Mouse (Mus musculus) heart, adult 2 months (tissue): ENCODE results near the gene Inpp5d. TPM values are rescaled to one million over a fixed set of nuclear protein-coding genes. Genes with fewer than 3 reads are reported as not detected.

Experiments
- DNase-seq, 2 experiments: peaks; one replicate each; pipeline ENCODE4 v3.0.0; 2021
- H3K27ac ChIP-seq: fragments of 200-600 bp; 2 replicates; pipeline ENCODE4 v1.8.1; 2022
- H3K27me3 ChIP-seq: fragments of 200-500 bp; 2 replicates; pipeline ENCODE4 v1.6.1; 2012; ENCODE audit warnings: mild to moderate bottlenecking, low read length, inconsistent platforms, mixed read lengths; ENCODE audit not compliant: control insufficient read depth, insufficient read depth
- H3K36me3 ChIP-seq: fragments of 200-500 bp; 2 replicates; pipeline ENCODE4 v1.6.1; 2012; ENCODE audit warnings: low read length, inconsistent platforms; ENCODE audit not compliant: control insufficient read depth, insufficient read depth
- H3K4me1 ChIP-seq: fragments of 200-500 bp; 2 replicates; pipeline ENCODE4 v1.6.1; 2011; ENCODE audit warnings: low read length; ENCODE audit not compliant: control insufficient read depth, insufficient read depth
- H3K4me3 ChIP-seq: fragments of 200-600 bp; 2 replicates; pipeline ENCODE4 v1.8.1; 2022
- H3K79me2 ChIP-seq: fragments of 200-500 bp; replicated peaks from 2 replicates; pipeline ENCODE4 v1.6.1; 2012; ENCODE audit warnings: mild to moderate bottlenecking, inconsistent platforms, low read length, moderate library complexity, mixed read lengths; ENCODE audit not compliant: control insufficient read depth, insufficient read depth
- H3K9ac ChIP-seq: fragments of 200-500 bp; 2 replicates; pipeline ENCODE4 v1.6.1; 2012; ENCODE audit warnings: low read depth, mild to moderate bottlenecking, control low read depth, inconsistent platforms, low read length, mixed read lengths
- CTCF ChIP-seq: fragments of 200-600 bp; IDR thresholded peaks from 2 replicates; pipeline ENCODE4 v1.8.1; 2022; ENCODE audit warnings: antibody characterized with exemption, mild to moderate bottlenecking, moderate library complexity
- EP300 ChIP-seq: fragments of 200-500 bp; IDR thresholded peaks from 2 replicates; pipeline ENCODE4 v1.6.1; 2011; ENCODE audit warnings: low read depth, low read length, control low read depth; ENCODE audit not compliant: insufficient read depth
- POLR2A ChIP-seq: fragments of 200-500 bp; IDR thresholded peaks from 2 replicates; pipeline ENCODE4 v1.6.1; 2011; ENCODE audit warnings: mild to moderate bottlenecking, low read depth, low read length, control low read depth; ENCODE audit not compliant: insufficient read depth
- WGBS: fragments of 180-500 bp; shearing (Covaris S2); methylation state at CpG from one replicate; pipeline ENCODE4 v1.1.7; 2018; 5-methylcytosine and 5-hydroxymethylcytosine counted together
- intact Hi-C: fragments of 180-260 bp; cut with DNase I; formaldehyde crosslinking; loops from one replicate; pipeline ENCODE4 v1.15.1; 2025
- polyA plus RNA-seq: library from polyadenylated mRNA; depleted of rRNA; stranded (reverse); fragments of >200 nt; gene quantifications from 2 replicates; pipeline ENCODE4 v1.2.3, GENCODE M21; 2012
- total RNA-seq, 2 experiments: library from RNA; stranded (reverse); gene quantifications; 2 replicates each; pipeline ENCODE4 v1.2.3; 2021

Gene Inpp5d
- total and polyA plus RNA-seq, 3 experiments = 13.2 to 13.8 (median 13.5) TPM

DNA sequence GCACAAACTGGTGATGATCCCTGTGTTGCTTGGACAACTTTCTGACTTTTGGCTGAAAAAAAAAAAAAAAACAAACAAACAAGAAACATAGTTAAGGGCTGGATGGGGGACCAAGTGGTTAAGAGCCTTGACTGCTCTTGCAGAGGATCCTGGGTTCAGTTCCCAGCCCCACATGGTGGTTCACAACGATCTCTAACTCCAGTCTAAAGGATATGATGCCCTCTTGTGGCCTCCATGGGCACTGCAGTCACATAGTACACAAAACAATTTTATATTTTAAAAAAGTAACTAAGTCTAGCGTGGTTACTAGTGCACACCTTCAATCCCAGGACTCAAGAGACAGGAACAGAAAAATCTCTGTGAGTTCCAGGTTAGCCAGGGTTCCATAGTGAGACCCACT lies 43.9 kb downstream of the Inpp5d start:
- Histone ChIP-seq H3K9ac (no peak overlapping the region), H3K27me3 (no peaks in the 10 kb centered on the region), H3K27ac (no peak overlapping the region), H3K79me2 (no peaks in the 10 kb centered on the region), H3K4me1 (peaks cover 9% of the 10 kb centered on the region), H3K4me3 (no peak overlapping the region), H3K36me3 (no peaks in the 10 kb centered on the region)
- no peak for DNase-seq
- TF ChIP-seq CTCF = peak; percentile 65
- no peak for TF ChIP-seq EP300
- 76% methylated on average over 2 of the region's 2 CpGs for WGBS
- intact Hi-C loops = no loop called here

DNA sequence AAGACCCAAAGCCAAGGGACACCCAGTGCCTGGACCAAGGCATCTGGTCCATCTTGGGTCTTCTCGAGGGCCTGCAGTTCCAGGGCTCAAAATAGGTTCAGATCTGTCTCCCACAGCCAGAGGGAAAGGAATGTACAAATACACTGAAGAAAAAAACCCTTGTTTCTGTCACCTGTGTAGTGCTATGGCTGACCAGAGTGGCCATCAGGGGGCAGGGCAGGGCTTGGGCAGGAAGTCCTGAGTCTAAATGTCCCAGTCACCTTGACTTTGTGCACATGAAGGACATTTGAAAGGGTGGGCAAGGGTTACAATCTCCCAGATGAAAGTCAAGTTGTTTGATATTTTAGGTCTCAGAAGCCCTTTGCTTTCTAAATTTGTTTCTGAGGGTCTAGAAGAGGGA lies 46.9 kb downstream of the Inpp5d start:
- no peak overlapping the region for H3K27ac ChIP-seq
- WGBS = 77% methylated on average over 1 of the region's 1 CpGs
- H3K9ac ChIP-seq = no peak overlapping the region
- no peak for DNase-seq
- no peaks in the 10 kb centered on the region for H3K79me2 ChIP-seq
- intact Hi-C loops = no loop called here
- no peaks in the 10 kb centered on the region for H3K4me1 ChIP-seq
- H3K36me3 ChIP-seq = no peaks in the 10 kb centered on the region
- no peak for TF ChIP-seq POLR2A
- TF ChIP-seq CTCF = peak; percentile 22; the same call in 1 of the 2 replicates
- no peak for TF ChIP-seq EP300
- H3K4me3 ChIP-seq = no peak overlapping the region
- H3K27me3 ChIP-seq = no peaks in the 10 kb centered on the region

DNA sequence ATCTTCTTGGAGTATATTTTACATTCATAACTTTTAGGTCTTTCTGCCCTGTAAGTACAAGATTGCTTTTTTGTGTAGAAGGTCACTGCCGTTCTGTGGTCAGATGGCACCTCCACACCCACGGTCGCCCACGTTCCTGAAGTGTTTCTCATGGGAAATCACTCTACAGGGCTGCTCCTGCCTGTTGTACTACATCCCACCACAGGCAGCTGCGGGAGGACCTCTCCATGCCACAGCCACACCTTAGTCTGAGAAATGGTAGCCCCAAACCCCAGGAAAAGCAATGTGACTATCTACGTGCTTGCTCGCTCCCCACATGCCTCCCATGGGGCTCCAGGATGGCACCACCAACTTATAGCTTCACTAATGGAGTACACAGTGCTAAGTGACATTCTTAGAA lies 48.2 kb downstream of the Inpp5d start:
- Histone ChIP-seq H3K4me3 (no peak overlapping the region), H3K27me3 (no peaks in the 10 kb centered on the region), H3K36me3 (no peaks in the 10 kb centered on the region), H3K27ac (no peak overlapping the region), H3K79me2 (no peaks in the 10 kb centered on the region), H3K9ac (no peak overlapping the region), H3K4me1 (no peaks in the 10 kb centered on the region)
- intact Hi-C loops = no loop called here
- no peak for DNase-seq
- 92% methylated on average over 7 of the region's 7 CpGs for WGBS
- TF ChIP-seq POLR2A (no peak), CTCF (no peak), EP300 (no peak)

DNA sequence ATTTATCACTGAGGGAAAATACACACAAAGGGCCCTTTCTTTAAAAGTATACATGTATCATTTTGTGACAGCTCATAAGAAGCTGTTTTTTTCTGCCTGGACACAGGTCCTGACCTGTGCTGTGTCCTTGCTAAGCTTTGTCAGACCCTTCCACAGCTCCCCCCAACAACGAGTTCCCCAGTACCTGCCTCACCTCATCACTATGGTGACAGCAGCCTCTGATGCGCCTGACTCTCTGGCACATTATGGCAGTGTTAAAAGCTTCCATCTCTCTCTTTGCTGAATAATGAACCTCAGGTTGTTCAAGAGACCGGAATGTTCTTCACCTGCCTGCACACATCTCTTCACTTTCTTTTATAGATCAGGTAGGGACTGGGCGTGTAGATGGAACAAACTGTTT lies 51.4 kb downstream of the Inpp5d start:
- TF ChIP-seq CTCF (no peak), EP300 (no peak), POLR2A (no peak)
- Histone ChIP-seq H3K4me1 (no peaks in the 10 kb centered on the region), H3K27me3 (no peaks in the 10 kb centered on the region), H3K36me3 (no peaks in the 10 kb centered on the region), H3K79me2 (no peaks in the 10 kb centered on the region), H3K27ac (no peak overlapping the region), H3K9ac (no peak overlapping the region), H3K4me3 (no peak overlapping the region)
- WGBS = 75% methylated on average over 4 of the region's 4 CpGs
- intact Hi-C loops = no loop called here
- DNase-seq = no peak

DNA sequence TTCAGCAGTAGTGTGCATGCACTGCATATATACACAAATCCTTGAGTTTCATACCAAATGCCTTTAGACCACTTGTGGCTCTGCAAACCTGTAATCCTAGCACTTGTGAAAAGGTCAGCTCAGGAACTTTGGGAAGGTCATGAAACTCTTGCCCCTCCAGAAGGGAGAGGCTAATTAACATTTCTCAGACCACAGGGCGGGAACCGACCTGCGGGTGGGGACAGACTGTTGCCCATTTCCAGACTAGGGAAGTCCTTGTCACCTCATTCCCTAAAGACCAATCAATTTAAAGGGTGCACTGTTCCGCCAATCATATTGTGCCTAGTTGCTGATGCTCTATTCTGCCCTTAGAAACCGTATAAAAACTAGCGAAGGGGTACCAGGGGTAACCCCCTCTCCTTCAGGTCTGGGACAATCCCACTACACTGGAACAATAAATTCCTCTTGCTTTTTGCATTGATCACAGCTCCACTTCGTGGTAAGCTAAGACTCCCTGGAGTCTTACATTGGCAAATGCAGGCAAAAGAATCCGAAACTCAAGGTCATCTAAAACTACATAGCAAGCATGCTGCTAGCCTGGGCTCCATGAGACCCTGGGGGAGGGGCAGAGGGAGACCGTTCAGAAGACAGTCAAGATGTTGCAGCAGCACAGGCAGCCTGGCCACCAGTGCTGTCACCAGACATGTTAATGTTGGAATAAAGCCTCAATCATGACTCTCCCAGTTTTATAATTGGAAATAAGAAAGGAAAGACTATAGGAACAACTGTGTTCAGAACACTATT lies 53.9 kb downstream of the Inpp5d start:
- Histone ChIP-seq H3K27ac (no peak overlapping the region), H3K79me2 (no peaks in the 10 kb centered on the region), H3K9ac (no peak overlapping the region), H3K27me3 (no peaks in the 10 kb centered on the region), H3K36me3 (no peaks in the 10 kb centered on the region), H3K4me3 (no peak overlapping the region), H3K4me1 (no peaks in the 10 kb centered on the region)
- 75% methylated on average over 9 of the region's 9 CpGs for WGBS
- TF ChIP-seq CTCF (no peak), EP300 (no peak), POLR2A (no peak)
- DNase-seq = no peak
- intact Hi-C loops = no loop called here

DNA sequence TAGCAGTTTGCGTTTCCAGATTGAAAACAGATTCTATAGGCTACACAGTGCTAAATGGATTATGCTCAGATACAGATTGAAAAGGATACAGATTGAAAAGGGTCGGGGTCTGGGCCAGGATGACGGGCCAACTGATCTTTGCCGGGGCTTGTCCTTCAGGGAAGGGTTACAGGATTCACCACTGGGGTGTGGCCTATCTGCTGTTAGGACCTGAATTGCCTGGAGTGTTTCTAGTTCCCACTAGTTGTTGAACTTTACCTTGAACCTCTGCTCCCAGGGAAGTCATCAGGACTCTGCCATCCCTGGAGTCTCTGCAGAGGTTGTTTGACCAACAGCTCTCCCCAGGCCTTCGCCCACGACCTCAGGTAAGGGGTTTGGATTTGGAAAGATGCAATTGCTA lies 55.9 kb downstream of the Inpp5d start:
- H3K9ac ChIP-seq = no peak overlapping the region
- intact Hi-C loops = no loop called here
- TF ChIP-seq CTCF (no peak), POLR2A (no peak), EP300 (no peak)
- DNase-seq = no peak
- 84% methylated on average over 6 of the region's 6 CpGs for WGBS
- no peak overlapping the region for H3K27ac ChIP-seq
- H3K36me3 ChIP-seq = no peaks in the 10 kb centered on the region
- H3K79me2 ChIP-seq = no peaks in the 10 kb centered on the region
- H3K4me3 ChIP-seq = no peak overlapping the region
- no peaks in the 10 kb centered on the region for H3K4me1 ChIP-seq
- H3K27me3 ChIP-seq = no peaks in the 10 kb centered on the region
